Mouse (Mus musculus) heart, embryonic 10.5 days (tissue): ENCODE measurements at regions not wholly inside any gene's neighbourhood (a gene's known extent, or its start where the extent isn't known, plus 50 kb on each side); places are given as distances from the start of the nearest gene placed in this dataset.
A peak's percentile ranks its signal among the peaks of the same experiment; 100 is the strongest.

Source experiments
- DNase-seq: peaks from one replicate; pipeline ENCODE4 v3.0.0-alpha.2; 2017; ENCODE audit warnings: low spot score
- H3K27ac ChIP-seq: fragments of 300-500 bp; sonication (generic); 2 replicates; pipeline ENCODE4 v1.5.1; 2016; ENCODE audit warnings: mild to moderate bottlenecking
- H3K27me3 ChIP-seq: fragments of 300-500 bp; sonication (generic); 2 replicates; pipeline ENCODE4 v1.6.1; 2016; ENCODE audit warnings: mild to moderate bottlenecking; ENCODE audit not compliant: poor library complexity, insufficient read depth, severe bottlenecking
- H3K36me3 ChIP-seq: fragments of 300-500 bp; sonication (generic); 2 replicates; pipeline ENCODE4 v1.6.1; 2016; ENCODE audit warnings: mild to moderate bottlenecking, moderate library complexity
- H3K4me1 ChIP-seq: fragments of 300-500 bp; sonication (generic); 2 replicates; pipeline ENCODE4 v1.6.1; 2016; ENCODE audit warnings: mild to moderate bottlenecking
- H3K4me3 ChIP-seq: fragments of 300-500 bp; sonication (generic); 2 replicates; pipeline ENCODE4 v1.5.1; 2016; ENCODE audit warnings: mild to moderate bottlenecking, moderate library complexity
- H3K9me3 ChIP-seq: fragments of 300-500 bp; sonication (generic); 2 replicates; pipeline ENCODE4 v1.6.1; 2016; ENCODE audit warnings: mild to moderate bottlenecking, moderate library complexity
- WGBS: fragments of 180-500 bp; shearing (Covaris S2); methylation state at CpG from one replicate; pipeline ENCODE4 v1.1.7; 2016; 5-methylcytosine and 5-hydroxymethylcytosine counted together

DNA sequence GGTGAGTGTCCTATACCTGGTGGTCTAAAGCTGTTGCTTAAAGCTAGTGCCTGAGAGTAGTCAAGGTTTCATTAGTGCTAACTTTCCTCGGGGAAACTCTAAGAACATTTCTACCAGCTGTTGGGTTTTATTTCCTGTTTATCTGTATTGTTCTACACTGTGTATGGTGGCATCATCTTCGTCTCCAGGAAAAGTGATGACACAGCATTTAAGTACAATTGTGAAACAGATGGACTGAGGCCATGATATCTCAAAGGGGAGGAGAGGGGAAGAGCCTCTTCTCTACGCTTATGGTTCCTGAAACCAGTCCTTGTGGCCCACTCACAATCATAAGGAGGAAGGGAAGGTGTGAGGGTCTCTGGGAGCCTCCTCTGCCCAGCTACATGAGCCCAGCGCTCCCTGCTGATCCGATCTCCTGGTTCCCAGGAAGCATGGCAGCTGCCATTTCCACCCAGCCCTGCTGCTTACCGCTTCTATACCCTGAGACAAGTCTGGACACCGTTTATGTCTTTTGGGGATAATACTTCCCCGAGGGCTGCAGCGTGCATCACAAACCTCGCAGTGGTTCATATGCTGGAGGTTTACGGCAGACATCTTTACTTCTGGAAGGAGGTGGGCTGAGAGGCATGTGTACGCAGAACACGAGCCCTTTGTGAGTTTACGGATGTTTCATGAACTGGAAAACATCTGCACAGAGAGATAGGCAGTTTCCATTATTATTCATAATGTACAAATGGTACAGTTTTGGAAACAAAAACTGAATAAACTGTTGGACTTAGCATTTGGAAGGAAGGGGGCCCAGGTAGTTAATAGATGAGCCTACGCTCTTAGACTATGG lies 189.6 kb downstream of the Fam43a start:
- Histone ChIP-seq H3K27ac (peak overlapping the region; percentile 92), H3K9me3 (no peaks in the 10 kb centered on the region), H3K27me3 (no peaks in the 10 kb centered on the region), H3K4me3 (no peak overlapping the region), H3K36me3 (no peaks in the 10 kb centered on the region), H3K4me1 (peaks cover 67% of the 10 kb centered on the region)
- 83% methylated on average over 15 of the region's 15 CpGs for WGBS
- peak; percentile 50 for DNase-seq

DNA sequence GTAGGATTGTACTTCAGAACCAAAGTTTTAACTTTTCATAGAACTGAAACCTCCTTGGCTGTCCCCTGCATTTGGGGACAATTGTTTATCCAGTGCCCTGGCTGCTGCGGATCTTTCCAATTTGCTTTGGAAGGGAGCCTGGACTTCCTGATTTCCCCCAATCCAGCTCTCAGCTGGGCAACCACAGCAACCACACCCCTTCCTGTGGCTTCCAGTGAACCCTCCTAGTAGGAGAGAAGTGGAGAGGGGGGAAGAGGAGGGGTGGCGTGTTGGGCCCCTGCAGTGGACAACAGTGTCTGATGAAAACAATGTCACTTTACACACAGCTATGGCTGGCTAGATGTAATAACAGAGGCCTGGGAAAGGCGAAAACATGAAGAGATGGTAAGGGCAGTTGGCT lies 190.5 kb downstream of the Fam43a start:
- Histone ChIP-seq H3K4me1 (peaks cover 72% of the 10 kb centered on the region), H3K36me3 (no peaks in the 10 kb centered on the region), H3K4me3 (peak overlapping the region; percentile 36), H3K9me3 (no peaks in the 10 kb centered on the region), H3K27ac (peak overlapping the region; percentile 92), H3K27me3 (no peaks in the 10 kb centered on the region)
- WGBS = 32% methylated on average over 3 of the region's 3 CpGs
- DNase-seq = peak; percentile 75

DNA sequence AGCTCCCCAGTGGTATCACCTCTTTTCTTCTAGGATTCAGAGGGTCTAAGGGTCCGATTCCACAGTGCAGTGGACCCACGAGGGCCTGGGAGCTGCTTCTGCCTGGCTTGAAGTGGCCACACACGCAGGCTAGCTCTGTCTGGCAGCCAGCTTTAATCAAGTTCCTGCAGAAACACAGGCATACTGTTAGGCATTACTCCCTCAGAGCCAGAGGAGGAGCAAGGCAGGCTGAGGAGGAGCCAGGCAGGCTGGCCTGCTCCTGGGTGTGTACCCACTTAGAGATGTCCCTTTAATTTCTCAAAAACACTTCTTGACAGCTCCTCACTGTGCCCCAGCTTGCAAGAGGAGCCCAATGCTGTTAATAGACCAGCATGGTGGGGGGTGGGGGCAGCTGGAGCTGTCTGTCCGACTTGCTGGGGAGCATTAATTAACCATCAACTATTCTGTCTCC lies 191.1 kb downstream of the Fam43a start:
- 9% methylated on average over 4 of the region's 4 CpGs for WGBS
- DNase-seq = peak; percentile 88

DNA sequence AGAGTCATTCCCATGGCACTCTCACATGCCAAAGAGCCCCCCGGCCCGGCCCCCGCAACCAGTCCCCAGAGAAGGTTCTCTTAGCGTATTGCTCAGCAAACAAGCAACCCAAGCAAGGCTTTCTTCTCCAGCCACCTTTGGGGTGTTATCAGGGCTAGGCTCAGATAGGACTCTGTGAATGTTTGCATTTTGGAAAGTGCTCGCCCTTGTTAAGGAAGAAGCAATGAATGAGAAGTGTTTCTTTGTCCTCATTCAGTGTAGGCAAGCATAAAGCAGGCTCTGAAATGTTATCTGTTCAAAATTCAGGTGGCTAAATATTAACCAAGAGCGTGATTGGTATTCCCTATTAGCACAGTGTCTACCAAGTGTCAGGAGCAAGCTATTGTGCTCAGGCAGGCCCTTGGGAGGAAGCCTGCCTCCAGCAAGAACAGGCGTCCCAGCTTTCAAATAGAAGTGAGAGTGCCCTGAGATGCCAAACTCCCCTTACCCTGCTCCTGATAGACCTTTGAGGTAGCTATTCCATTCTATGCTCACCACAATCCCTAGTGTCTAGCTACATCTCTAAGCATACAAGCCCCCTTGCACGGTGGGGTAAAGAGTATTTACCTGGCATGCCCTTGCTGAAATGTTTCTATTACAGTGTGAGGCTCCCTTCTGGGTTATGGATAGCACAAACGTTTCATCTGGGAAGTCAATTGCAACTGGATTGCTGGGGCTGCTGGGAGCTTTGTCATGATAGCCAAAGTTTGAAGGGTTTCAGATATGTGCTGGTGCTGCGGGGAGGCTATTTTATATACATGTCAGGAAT lies 191.7 kb downstream of the Fam43a start:
- peak overlapping the region; percentile 36; the same call in 1 of the 2 replicates for H3K4me3 ChIP-seq
- peak; percentile 51 for DNase-seq
- peak overlapping the region; percentile 92 for H3K27ac ChIP-seq
- no peaks in the 10 kb centered on the region for H3K36me3 ChIP-seq
- H3K4me1 ChIP-seq = peaks cover 82% of the 10 kb centered on the region
- H3K9me3 ChIP-seq = no peaks in the 10 kb centered on the region
- WGBS = 36% methylated on average over 10 of the region's 10 CpGs
- no peaks in the 10 kb centered on the region for H3K27me3 ChIP-seq

More for the DNA sequence above, 191.1 kb downstream of the Fam43a start:
- no peaks in the 10 kb centered on the region for H3K9me3 ChIP-seq
- no peaks in the 10 kb centered on the region for H3K27me3 ChIP-seq
- peaks cover 77% of the 10 kb centered on the region for H3K4me1 ChIP-seq
- H3K36me3 ChIP-seq = no peaks in the 10 kb centered on the region
- H3K27ac ChIP-seq = peak overlapping the region; percentile 92
- peak overlapping the region; percentile 36 for H3K4me3 ChIP-seq

DNA sequence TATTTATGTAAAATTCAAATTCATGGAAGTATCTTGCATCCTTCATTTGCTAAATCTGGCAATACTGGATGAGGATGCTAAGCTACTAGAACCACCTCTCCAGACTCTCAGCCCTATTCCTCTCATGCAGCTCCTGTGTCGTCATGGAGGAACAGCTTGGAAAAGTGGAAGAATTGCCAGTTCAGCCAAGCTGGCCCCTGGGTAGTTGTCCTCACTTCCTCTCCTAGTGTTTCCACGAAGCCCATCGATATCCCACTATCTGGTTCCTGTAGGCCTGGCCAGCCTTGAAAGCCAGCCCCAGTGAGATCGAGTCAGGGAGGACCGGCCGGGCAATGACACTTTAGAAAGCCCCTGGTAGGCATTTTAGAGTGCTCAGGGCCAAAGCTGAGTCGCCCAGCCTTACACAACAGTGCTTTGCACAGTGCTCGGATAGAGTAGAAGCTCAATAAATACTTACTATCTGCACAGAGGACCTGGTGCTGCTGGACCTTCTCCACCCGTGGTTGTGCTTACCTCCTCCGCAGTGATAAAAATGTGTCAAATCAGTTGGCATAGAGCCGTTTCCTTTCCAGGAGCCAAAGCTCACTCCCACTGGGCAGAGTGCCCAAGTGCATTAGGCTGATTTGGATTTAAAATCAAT lies 193.3 kb downstream of the Fam43a start:
- Histone ChIP-seq H3K9me3 (no peaks in the 10 kb centered on the region), H3K4me3 (no peak overlapping the region), H3K36me3 (no peaks in the 10 kb centered on the region), H3K27ac (peak overlapping the region; percentile 42; the same call in 1 of the 2 replicates), H3K27me3 (no peaks in the 10 kb centered on the region), H3K4me1 (peaks cover 72% of the 10 kb centered on the region)
- WGBS = 59% methylated on average over 11 of the region's 11 CpGs
- peak; percentile 71 for DNase-seq

DNA sequence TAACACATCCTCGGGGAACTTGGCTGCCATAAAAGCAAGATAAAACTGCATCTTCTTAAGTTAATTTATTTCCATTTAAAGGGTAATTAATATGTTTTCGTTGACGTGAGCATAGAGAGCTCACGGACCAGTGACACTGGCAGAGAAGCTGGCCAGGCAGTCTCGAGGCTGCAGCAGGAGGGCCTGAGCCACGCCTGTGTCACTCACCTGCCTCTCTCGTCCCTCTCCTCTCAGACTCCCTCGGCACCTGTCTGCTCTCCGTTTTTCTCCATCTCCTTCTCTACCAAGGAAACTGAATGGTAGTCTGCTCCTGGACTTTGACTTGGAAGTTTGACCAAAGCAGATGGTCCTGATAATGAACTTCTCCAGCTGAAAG lies 193.8 kb downstream of the Fam43a start:
- peak; percentile 33 for DNase-seq
- H3K4me3 ChIP-seq = no peak overlapping the region
- H3K9me3 ChIP-seq = no peaks in the 10 kb centered on the region
- peaks cover 67% of the 10 kb centered on the region for H3K4me1 ChIP-seq
- no peaks in the 10 kb centered on the region for H3K36me3 ChIP-seq
- no peak overlapping the region for H3K27ac ChIP-seq
- H3K27me3 ChIP-seq = no peaks in the 10 kb centered on the region
- WGBS = 63% methylated on average over 9 of the region's 9 CpGs

DNA sequence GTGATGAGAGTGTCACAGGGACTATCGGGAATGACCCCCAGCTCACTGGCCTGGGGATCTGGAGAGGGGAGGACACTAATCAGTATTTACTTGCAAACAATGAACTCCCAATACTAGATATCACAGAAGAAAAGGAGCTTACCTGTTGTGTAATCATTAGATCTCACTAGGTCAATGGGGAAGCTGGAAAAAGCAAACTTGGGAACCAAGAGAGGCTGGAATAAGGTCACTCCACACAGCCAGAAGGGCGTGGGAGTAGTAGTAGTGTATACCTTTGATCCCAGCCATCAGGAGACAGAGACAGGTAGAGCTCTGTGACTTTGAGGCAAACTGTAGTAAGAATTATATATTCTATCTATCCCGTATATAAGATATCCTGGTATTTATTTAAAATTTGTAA lies 194.3 kb downstream of the Fam43a start:
- WGBS = 84% methylated on average over 3 of the region's 3 CpGs
- Histone ChIP-seq H3K9me3 (no peaks in the 10 kb centered on the region), H3K4me3 (no peak overlapping the region), H3K27ac (no peak overlapping the region), H3K36me3 (no peaks in the 10 kb centered on the region), H3K4me1 (peaks cover 62% of the 10 kb centered on the region), H3K27me3 (no peaks in the 10 kb centered on the region)
- DNase-seq = no peak

DNA sequence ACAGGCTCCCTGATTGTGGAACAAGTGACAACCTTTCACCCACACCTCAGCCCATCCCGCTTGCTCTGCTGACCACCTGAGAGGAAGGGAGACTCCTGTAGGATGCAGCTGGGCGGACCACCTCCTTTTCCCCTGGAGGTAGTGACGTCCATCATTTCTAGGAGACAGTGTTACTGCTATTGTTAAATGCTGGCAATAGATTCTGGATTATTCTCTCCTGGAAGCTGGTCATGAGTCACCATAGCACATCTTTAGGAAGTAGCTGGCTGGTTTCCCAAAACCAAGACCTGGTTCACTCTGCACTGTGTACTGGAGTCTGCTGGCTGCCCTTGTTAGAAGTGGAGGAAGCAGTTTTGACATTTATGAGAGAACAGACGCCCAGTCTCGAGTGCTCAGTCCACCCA lies 196.0 kb downstream of the Fam43a start:
- no peak overlapping the region for H3K4me3 ChIP-seq
- WGBS = 59% methylated on average over 5 of the region's 5 CpGs
- H3K27ac ChIP-seq = no peak overlapping the region
- peaks cover 59% of the 10 kb centered on the region for H3K4me1 ChIP-seq
- H3K36me3 ChIP-seq = no peaks in the 10 kb centered on the region
- no peaks in the 10 kb centered on the region for H3K27me3 ChIP-seq
- DNase-seq = peak; percentile 70
- no peaks in the 10 kb centered on the region for H3K9me3 ChIP-seq

DNA sequence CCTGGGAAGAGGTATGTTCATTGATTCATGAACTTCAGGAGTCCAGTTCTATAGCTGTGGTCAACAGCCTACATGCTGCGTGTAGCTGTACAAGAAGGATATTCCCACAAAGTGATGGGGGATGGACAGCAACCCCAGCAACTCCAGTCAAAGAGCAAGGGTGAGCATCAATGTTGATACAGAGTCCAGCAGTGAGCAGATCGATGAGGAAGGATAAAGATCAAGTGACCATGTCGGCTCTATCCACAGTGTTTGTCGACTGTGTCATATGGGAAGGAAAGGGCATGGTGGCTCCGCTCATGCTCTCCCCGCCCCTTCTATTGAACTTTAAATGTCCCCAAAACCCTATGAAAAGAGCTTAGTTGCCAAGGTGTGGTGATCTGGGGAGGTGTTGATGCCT lies 196.6 kb downstream of the Fam43a start:
- no peaks in the 10 kb centered on the region for H3K36me3 ChIP-seq
- H3K27me3 ChIP-seq = no peaks in the 10 kb centered on the region
- no peak overlapping the region for H3K4me3 ChIP-seq
- H3K9me3 ChIP-seq = no peaks in the 10 kb centered on the region
- peak; percentile 28 for DNase-seq
- H3K4me1 ChIP-seq = peaks cover 53% of the 10 kb centered on the region
- no peak overlapping the region for H3K27ac ChIP-seq
- 85% methylated on average over 6 of the region's 6 CpGs for WGBS

DNA sequence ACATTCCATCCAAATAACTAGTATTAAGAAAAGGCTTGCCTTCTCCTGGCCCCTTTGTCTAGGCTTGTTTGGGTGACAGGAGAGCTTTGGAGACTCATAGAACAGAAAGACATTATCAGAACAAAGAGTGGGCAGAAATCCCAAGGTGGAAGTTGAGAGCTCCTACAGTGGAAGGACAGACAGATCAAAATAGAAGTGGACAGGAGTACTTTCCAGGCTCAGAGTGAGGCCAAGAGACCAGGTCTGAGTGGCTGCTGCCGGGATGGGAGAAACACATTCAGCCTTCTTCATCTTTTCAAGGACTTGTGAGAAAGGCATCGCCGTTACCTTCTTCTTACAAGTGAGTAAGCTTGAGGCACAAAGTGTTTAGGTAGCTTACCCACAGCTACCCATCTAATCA lies 197.5 kb downstream of the Fam43a start:
- Histone ChIP-seq H3K4me1 (peaks cover 44% of the 10 kb centered on the region), H3K36me3 (no peaks in the 10 kb centered on the region), H3K4me3 (no peak overlapping the region), H3K9me3 (no peaks in the 10 kb centered on the region), H3K27ac (no peak overlapping the region), H3K27me3 (no peaks in the 10 kb centered on the region)
- DNase-seq = peak; percentile 68
- WGBS = 96% methylated on average over 3 of the region's 3 CpGs

DNA sequence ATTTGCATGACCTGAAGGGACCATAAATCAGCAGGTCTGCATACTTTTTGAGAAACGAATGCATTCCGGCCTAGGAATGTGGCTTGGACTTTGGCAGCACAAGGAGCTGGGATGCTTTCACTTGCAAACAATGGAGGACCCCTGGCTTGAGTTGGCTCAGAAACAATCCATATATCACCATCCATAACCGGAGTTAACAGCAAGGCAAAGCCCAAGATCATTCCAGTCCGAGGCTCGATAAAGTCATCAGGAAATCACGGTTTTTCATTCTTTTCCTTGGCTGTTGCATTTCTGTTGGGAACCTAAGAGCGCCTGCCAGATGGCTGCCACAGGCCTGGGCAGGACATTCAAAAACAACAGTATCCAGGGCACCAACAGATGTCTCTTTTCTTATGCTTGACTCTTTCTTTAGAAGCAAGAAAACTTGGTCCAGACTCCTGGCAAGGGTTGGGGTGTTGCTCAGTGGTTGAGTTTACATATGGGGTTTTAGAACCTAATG lies 198.5 kb downstream of the Fam43a start:
- Histone ChIP-seq H3K9me3 (no peaks in the 10 kb centered on the region), H3K36me3 (no peaks in the 10 kb centered on the region), H3K4me1 (peaks cover 34% of the 10 kb centered on the region), H3K4me3 (no peak overlapping the region), H3K27me3 (no peaks in the 10 kb centered on the region), H3K27ac (0 out of 2 replicates have a peak overlapping the region, but pooled peaks have one; percentile 16)
- DNase-seq = peak; percentile 20
- whole genome bisulfite sequencing = 78% methylated on average over 7 of the region's 7 CpGs

DNA sequence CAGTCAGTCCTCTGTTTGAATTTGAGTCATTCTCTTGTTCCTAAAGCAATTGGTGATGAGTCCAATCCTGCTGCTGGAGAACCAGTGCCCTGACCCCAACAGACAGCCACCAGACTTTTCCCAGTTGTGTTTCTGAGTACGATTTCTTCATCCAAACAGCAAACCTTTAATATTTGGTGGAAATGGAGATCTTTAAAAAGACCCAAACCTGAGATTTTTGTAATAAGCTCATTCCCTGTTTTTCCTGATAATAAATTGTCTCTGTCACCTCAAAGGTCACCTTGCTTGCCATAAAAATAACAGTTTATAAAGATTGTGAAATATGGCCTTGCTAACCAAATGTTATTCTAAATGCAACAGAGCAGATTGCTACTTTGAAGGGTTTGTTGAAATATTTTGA lies 199.0 kb downstream of the Fam43a start:
- DNase-seq = no peak
- WGBS = 89% methylated on average over 1 of the region's 1 CpGs
- H3K27ac ChIP-seq = 0 out of 2 replicates have a peak overlapping the region, but pooled peaks have one; percentile 16
- H3K27me3 ChIP-seq = no peaks in the 10 kb centered on the region
- H3K4me3 ChIP-seq = no peak overlapping the region
- H3K4me1 ChIP-seq = peaks cover 29% of the 10 kb centered on the region
- H3K36me3 ChIP-seq = no peaks in the 10 kb centered on the region
- no peaks in the 10 kb centered on the region for H3K9me3 ChIP-seq
